Mouse (Mus musculus) c-Kit-positive CD71-negative TER-119-negative erythroid progenitor cells, embryonic 14.5 days (primary cell): Measurements from ENCODE around the gene Itpkb.
A peak's percentile ranks its signal among the peaks of the same experiment; 100 is the strongest.

Experiments
- DNase-seq: peaks from one replicate; pipeline ENCODE4 v3.0.0-alpha.2; 2013; ENCODE audit warnings: low read depth

The Itpkb gene

DNA sequence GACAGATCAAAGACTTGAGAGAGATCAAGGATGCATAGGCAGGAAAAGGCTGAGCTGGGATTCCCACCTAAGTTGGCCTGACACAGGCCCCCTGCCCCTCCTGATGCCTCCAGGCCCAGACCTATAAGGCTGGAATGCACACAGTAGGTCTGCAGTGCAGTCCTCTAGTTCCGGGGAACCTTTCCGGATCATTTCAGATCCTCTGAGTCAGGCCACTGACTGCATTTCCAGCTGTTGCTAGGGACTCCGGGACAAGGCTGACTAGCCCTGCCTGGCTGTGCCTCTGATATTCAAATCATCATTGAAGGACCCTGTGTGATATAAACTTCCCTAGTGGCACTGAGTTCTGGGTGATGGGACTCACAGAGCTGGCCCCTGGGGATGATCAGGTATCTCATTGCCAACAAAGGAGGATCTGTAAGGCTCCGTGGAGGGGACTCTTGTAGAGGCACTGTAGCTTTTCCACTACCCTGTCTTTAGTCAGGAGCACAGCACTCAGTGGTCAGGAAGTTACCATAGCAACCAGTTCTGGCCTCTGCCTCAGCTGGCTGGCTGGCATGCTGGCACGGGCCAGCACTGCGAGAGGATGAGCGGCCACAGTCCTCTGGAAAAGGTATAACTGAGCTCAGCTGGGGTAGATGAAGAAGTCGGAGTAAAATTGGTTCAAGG is 90.3 kb downstream of the Itpkb start:
- DNase-seq, result no peak

DNA sequence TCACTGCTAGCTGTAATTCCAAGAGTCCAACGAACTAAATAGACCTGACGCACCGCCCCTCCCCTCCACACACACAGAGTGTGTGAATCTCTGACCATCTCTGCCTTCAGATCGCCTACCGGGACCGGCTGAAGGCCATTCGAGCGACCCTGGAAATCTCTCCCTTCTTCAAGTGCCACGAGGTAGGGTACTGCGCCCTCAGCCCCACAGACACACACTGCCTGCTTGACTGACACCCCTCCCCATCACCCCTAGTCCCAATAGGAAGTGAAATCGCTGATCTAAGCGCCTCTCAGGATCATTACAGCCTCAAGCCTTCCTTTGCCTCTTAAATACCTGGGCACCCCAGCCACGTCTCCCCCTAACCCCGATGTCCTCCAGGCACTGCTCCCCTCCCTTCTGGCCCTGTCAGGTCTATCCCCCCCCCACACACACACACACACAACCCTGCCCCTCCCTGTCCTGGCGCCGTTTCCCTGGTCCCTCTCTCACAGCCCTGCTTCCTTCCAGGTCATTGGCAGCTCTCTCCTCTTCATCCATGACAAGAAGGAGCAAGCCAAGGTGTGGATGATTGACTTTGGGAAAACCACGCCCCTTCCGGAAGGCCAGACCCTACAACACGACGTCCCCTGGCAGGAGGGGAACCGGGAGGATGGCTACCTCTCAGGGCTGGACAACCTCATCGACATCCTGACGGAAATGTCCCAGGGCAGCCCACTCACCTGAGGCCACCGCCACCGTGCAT is 91.1 kb downstream of the Itpkb start:
- no peak for DNase-seq

DNA sequence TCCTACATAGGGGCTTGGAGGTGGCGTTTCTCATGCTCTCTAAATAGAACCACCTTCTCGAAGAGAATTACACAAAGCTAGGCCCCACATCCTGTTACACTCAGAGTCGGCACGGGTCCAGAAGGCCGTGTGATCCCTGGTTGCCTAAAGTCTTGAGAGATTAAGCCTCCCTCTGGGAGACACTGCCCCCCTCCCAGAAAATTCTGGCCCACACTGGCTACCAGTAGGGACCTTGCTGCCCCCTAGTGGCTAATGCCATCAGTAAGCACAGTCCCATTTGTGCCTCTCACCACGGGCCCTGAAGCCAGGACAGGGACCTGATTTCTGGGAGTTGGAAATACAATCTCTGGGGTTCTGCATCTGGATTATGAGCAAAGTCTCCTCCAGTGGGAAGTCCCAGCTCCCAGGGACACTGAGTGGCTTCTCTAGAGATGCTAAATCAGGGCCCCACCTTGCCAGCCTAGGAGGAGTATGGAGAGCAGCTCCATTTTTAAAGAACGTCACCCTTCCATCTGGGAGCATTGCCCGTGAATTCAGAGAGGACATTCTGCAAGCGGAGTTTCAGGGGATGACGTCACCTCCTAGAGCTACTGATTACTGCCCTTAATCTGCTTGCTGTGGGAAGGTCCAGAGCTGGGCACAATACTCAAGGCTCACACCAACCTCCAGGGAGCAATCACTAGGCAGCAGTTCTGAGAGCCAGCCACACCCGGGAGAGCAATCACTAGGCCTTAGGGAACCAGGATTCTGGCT is 92.0 kb downstream of the Itpkb start:
- no peak for DNase-seq

DNA sequence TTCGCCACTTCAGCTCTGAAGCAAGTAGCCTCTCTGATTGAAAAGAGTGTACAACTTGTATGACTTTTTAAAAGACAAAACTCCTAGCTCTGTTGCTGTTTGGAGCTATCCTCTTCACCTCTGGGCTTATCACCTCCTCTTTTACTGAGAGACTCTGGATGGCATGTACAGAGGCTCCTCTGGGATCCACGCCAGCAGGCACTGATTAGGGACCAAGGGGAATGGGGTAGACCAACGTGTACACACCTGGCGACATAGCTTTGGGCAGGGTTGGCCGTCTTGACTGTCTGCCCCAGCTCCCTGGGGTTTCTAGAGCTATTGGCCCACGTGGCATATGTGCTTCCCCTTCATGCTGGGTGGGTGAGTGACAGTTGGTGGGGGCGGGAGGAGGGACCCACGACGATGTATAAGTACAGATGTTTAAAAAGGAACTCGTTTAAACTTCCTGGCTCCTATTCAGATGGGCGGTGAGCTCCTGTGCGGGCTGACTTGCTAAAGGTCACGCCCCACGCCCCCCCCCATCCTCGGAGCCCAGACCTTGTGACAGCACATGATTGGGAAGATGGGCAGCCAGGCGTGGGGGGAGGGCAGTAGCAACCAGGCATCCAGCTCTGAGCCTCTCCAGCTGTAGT is 92.8 kb downstream of the Itpkb start:
- DNase-seq, result no peak

DNA sequence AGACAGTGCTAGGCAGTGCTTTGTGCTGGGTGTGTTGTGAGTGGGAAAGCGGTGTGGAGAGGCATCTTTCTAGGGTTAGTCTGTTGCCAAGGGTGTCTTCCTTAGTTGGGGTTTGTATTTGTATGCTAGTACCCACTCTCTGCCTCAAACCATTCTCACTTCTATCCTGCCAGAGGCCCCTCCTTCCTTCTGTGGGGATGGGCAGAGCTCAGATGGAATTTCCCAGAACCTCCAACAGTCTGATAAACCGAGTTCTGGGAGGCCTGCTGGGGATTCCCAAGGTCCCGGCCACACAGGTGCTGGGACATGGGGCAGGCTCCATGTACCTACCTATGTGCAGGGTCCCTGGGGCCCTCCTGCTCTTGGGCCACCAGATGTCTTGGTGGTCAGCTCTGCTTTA is 93.6 kb downstream of the Itpkb start:
- DNase-seq, result no peak

DNA sequence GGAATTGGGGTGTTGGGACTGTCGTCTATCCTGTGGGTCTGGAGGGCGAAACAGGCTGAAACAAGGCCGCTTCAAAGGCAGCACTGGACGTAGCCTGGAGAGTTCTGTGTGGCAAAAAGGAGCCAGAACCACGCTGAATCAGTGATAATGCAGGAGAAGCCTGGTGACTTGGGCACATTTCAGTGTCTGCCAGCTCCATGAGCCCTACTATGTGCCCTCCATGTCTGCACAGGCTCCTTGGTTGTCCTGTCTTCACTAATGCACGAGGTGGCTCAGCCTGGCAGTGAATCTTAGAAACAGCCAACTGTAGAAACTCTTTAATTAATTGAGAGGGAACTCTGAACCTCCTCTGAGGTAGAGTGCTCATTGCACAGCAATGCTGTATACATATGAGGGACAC is 96.1 kb downstream of the Itpkb start:
- no peak for DNase-seq

DNA sequence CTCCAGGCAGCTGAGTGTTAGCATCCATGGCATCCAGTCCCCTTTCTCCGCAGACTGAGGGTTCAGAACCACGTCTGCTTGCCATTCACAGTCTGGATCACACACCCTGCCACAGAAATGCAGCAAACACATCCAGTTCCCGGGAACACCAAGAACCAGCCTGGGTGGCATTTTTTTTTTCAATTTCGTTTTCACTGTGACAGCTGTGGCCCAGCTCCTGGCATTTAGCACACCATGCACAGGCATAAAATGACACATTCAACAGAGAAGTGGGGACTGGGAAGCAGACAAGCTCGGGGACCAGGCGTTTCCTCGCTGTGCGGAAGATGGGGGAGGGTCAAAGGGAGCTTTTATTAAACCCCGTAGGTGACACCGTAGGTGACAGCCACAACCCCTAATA is 97.4 kb downstream of the Itpkb start:
- no peak for DNase-seq

DNA sequence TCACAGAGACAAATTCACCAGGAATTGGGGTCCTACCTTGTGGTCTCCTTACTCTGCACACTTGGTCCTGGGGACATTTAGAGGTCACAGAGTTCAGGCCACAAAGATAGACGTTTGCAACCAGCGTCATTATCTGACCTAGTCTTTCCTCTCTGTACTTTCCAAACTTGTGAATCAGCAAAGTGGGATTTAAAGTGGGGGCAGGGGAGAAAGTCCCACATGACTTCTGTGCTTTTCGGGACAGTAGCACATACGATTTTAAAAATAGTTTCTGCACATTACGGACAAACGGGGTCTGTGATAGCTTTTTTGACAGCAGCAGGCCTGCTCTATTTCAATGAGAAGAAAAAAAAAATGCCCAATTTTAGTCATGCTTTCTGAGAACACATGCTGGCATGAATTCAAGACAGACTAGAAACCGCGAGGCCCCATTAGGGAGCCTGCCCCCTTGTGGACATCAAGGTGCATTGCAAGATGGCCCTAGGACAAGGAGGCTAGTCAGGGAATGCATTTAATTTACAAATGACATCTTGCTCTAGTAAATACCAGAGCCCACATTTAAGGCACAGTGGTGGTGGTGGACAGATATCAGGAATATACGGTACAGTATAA is 97.9 kb downstream of the Itpkb start:
- peak; percentile 76 for DNase-seq

DNA sequence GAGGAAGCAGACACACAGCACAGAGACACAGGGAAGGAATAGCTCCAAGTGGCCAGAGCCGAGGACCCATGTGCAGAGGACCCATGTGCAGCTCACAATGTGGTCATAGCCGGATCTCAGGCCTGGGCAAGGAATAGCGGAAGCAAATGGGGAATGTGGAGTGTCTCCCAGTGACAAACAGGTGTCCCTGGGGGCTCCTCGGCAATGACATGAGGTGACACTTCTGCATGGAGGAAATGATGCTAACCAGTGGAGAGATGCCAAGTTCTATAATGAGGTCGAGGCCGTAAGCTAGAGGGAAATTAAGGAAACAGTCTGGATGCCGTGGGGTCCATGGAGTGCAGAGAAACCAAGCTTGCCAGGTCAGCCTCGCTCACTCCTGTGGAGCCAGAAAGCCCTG is 98.6 kb downstream of the Itpkb start:
- DNase-seq, result no peak

DNA sequence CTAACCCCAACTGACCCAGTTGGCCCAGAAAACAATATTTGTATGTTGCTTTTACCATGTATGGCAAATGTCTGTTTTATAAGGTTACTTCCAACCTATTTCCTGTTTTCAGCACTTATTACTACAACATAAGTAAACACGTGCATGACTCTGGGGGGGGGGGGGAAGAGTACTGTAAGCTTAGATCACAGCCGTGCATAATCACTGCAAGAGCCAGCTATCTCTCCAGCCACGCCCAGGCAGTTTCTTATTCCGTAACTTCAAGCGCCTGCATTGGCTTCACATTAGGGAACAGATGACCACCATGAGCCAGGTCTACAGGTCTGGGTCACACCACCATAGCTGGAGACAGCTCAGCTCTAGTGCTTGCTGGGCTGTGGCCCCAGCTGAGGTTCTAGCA is 99.5 kb downstream of the Itpkb start:
- DNase-seq, result no peak

DNA sequence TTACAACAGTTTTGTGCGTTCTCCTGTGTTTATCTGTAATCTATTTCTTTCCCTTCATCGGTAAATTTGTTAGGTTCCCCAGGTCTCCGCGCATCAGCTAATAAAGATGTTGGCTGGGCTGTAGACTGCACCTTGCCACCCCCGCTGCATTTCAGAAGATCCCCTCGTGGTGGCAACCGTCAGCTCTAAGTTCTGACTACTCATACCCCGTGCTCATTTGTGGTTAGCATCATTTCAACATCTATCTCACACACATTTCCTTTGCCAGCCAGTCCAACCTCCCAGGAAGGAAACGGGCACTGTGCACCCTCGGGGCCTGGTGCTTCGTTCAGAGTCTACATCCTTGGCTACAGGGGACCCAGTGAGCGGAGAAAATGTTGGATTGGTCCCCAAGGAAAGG is 101.5 kb downstream of the Itpkb start:
- DNase-seq, result peak; percentile 66

DNA sequence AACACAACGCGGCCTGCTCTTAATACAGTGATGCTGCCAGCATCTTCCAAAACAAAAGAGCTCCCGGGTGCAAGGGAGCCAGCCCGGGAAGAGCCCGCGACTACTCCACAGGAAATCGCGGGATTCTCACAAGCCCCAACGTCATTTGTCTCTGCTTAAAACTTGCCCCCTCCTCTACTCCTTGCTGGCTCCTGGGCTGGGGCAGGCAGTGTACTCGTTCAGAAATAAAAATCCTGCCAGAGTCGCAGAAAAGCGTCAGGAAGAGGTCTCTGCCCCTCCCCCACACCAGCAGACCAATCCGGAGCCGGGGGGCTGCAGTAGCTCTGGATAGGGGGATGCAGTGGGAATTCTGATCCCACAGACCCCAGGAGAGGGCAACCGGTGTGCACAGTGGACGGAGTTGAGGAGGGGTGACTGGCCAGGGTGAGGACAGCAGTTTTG is 102.8 kb downstream of the Itpkb start:
- DNase-seq, result no peak

DNA sequence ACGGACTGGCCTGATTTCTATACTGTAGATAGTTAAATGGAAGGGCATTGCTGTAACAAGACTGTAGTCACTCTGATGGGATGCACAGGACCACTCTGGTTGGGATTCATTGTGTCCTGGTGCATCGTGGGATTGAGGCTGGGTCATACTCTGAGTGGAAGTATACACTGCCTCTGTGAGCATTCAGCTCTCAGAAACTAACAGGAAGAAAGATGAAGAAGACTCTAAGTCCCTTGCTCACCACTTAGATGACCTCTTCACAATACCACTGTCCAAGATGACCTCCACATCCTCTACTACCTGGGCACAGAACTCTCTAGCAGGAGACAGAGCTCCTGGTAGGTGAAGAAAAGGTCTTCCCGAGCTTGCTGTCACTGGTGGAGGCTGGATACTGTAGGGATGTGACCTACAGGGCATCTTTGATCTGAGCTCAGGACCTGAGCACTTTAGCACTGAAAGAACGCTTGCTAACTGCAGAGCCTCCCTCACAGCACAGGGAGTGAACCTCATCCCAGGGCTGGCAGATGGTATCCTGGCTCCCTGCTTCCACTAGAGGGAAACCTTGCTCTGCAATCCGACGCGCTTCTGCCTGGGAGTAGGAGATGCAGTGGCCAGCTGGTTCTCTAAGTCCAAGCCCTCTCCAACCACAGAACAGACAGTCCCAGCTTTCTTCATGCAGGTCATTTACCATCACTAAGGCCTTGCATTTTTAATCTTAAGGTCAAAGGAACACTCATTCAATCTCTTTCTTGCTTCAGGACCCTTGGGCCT is 103.7 kb downstream of the Itpkb start:
- peak; percentile 54 for DNase-seq

DNA sequence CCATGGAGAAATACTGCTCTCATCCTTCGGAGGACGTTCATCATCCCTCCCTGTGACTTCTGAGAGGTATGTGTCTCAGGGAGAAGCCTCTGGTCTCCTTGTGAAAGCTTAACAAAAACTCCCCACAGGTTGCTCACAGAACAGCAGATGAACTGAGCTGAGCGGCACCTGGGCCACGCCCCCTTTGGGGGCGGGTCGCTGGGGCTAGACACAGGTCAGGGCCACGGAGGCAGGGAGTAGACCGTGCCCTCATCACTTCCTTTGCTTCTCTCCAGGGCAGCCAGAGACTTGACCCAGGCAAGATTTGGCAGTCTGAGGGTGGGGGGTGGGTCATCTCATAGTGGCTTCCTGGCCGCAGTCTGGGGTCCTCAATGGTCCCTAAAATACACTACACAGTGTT is 104.6 kb downstream of the Itpkb start:
- no peak for DNase-seq

DNA sequence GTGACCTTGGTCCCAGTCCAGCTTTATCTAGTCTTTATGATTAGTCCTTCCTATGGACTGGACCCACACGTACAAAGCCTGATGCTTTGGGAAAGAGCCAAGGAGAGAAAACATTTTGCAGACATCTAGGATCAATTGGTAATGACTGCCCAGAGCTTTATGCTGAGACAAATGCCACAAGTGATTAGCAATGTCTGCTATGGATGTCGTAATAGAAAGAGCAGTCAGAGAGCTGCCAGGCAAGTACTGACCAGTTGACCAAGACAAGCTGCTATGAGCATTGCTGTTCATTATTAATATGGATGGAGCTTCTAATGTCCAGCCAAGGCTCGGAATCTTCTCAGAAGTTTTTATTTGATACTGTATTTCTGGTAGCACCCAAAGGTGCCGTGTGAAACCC is 109.2 kb downstream of the Itpkb start:
- no peak for DNase-seq

DNA sequence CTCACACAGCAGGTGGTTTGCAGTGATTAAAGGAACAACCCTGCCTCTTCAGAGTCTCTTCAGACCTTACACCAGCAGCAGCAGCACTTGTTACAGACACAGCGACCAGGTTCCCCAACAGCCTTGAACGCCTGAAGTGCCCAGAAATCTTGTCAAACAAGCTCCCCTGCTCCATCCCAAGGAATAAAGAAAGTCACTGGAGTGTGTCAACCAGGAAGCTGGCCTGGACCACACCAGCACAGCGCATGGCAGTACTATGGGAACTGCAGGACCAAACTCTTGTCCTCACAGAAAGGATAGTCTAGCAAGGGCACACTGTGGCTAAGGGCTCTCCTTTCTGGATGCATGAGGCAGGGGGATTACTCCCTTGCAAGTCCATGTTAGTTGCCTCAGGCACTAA is 114.1 kb downstream of the Itpkb start:
- no peak for DNase-seq

DNA sequence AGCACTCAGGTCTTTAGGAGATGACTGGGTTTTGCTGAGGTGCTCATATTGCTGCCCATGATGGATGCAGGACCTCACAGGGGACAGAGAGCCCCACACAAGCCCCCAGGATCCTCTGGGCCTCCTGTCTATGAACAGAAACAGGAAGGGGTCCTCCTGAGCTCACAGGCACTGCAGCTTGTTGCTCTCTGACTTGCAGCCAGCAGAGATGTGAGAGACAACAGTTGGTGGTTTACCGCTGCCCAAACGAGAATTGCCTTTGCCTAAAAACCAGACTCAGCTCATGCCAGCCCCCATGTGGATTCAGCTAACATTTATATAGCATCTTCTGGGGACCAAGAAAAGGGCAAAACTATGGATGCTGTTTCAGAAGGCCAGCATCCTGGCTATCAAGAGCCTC is 119.4 kb downstream of the Itpkb start:
- DNase-seq, result no peak

DNA sequence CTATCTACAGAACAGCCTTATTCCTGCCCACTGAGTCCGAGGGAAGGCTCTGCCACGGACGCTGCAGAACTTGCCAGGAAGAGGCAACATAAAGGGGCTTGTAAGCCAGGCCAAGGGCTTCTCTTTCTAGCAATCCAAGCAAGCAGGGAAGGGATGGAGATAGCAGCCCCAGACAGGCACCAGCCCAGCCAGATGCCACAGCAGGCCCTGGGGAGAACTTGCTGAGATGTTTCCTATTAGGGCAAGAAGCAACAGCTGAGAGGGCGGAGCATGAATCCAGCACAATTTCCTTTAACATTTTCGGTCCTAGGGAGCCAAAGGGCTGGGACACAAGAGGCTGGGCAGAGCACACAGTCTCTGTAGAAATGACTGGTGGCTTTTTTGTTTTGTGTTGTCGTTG is 128.0 kb downstream of the Itpkb start:
- no peak for DNase-seq

DNA sequence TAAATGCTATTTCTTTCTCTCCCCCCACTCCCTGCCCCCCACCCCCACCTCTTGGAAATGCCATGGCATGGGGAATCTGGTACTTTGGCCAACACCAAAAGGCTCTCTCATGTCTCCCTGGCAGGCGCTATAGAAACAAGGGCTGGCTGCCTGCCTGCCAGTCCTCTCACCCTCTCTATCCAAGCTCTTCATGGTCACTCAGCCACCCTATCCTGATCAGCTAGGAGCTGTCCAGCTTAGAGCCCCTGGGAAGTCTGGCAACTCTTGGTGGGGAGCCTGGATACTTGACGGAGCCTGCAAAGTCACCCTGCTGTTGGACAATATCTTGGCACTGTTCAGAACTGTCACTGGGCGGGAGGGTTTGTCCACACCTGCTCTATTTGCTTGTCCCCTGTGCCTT is 128.4 kb downstream of the Itpkb start:
- no peak for DNase-seq

DNA sequence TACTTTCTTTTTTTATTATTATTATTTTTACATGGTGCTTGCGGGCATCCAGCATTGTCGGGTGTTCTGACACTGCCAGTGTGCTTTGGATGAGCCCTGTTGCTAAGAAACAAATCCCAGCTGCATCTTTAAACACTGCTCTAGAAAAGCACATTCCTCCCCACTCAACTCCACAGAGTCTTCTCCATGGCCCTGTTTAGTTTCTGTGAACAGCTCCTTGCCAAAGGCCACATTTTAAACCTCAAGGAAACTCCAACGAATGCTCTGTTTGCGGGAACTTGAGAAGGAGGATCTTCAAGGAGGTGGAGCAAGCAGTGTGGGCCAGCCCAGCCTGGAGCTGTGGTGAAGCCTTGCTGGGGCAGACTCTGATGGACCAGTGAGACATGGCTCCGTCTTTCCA is 130.4 kb downstream of the Itpkb start:
- DNase-seq, result no peak

DNA sequence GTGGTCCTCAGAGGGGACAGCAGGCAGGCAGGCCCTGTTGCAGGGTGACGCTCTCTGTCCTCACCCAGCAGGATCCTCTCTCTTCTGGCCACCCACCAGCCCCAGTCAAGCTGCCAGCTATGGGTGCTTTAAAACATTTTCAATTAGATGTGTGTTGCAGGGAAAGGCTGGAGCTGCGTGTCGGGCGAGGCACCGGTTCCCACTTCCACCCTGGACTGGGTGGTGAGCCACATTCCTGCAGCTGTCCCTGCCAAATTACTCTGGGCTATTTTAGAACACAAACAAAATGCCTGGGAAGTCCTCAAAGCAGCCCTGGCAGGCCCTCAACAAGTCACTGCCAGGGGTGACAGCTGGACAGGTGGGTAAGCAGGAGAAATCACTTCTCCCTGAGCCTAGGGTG is 132.1 kb downstream of the Itpkb start:
- no peak for DNase-seq
